Mouse (Mus musculus) ES-CJ7 (cell line): ENCODE data around the gene Fan1.

ENCODE experiments used
- DNase-seq: peaks from one replicate; pipeline ENCODE4 v3.0.0; 2011; ENCODE audit warnings: low read depth, low spot score

Gene Fan1

DNA sequence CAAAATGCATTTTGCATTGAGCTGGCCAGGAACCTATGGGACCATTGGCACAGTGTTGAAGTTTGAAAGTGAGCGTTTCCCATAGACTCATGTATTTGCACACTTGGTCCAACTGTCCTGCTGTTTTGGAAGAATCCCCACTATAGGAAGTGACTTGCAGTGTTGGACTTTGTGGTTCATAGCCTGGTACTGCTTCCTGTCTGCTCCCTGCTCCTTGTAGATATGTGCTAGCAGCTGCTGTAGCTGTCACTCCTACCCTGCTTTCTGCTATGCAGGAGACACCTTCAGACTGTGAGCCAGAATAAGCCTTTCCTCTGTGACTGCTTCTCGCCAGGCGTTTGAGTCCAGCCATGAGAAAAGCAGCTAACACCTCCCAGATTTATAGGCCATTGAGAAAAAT, 42.6 kb downstream of the Fan1 start:
- DNase-seq: no peak

DNA sequence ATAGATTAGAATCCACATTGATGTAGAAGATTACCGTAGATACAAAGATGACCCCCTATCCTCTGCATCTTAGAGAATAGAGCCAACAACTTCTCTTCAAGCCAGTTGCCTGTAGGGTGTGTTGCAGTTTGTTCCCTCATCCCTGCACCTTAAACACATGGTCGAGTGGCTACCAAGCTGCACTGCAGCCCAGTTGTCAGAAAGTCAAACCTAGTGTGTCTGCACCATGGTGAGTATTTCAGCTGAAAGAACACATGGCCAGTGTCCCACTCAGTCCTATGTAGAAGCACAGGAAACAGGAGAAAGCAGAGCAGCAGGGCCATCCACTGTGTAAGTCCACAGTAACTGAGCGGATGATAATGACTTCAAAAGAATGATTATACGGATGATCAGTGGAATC, 46.4 kb downstream of the Fan1 start:
- peak; percentile 35 for DNase-seq

DNA sequence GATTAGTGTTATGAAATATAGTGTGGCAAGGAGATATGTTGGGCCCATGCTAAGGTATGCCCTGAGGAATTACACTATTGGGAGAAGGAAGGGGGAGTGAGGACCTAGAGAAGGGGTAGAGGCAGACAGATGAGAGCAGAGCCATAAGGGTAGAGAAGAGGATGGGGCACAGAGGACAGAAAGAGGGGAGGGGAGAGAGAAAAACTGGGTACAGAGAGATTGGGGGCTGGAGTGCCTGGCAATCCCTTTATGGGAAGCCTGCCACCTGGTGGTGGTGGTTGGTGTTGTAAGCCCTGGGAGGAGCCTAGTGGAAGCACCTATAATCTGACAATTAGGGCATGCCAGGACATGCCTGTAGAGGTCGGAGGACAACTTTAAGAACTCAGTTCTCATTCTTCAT, 47.0 kb downstream of the Fan1 start:
- peak; percentile 86 for DNase-seq

DNA sequence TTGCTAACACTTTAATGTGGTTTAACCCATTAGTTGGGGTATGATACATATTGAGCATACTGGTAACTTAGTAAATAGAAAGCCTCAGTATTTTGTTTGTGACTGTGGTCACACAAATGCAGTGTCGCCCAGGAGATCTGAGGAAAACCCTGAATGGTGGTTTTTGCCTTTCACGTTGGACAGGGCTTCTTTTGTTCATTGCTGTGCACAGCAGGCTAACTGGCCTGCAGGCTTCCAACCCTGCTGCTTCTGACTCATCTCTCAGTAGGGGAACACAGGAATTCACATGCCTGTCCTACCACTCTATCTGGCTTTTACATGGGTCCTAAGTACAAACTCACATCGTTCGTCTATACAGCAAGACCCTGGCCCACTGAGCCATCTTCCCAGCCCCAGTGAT, 52.2 kb downstream of the Fan1 start:
- DNase-seq: no peak

DNA sequence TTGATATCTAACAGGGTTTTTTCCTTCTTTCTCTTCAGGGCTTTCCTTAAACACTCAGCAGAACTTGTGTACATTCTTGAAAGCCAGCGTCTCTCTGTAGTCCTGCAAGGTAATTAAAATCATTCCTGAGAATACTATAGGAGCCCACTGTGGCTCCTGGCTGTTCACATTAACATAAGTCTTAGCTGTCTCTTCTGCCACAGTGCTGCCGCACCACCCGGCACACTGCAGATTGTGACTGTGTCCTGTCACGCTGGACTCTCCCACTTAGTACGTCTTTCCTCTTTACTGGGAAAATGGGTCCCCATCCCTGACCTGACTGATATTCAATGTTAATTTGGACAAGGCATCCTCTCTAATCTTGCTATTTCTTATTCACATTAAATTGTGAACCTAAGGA, 52.8 kb downstream of the Fan1 start:
- DNase-seq: no peak

DNA sequence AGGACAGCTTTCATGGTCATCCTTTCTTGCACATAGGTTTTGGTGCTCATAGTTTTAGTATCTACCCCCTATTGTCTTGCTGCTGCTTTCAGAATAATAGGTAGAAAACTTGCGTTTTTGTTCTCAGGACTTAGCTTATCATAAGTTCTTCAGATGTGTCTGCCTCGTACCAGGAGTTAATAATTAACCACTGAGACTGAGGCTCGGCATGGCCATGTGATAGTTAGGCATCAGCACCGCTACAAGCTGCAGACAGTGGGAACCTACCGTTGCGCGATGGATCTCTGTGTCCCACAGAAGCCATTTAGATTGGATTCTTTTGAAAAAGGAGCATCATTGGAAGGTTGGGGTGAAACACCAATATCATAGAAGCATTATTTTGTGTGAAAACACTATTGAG, 61.1 kb downstream of the Fan1 start:
- no peak for DNase-seq

DNA sequence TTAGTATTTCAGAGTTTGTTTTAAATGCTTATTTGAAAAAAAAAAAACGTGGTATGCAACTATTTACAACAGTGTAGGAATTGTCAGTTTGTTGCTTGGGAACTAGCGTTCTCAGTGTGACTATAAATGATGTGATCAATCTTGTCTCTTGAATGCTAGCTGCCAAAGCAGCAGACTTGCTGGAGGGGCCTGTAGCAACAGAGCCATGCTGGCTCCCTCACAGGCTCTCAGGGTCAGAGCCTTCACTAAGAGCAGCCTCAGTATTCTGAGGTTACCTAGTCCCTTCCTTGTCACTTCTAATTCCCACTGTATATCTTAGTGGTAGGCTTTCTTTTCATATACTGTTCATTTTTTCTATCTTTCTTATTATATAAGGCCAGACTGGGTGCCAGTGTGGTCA, 63.1 kb downstream of the Fan1 start:
- DNase-seq: no peak

DNA sequence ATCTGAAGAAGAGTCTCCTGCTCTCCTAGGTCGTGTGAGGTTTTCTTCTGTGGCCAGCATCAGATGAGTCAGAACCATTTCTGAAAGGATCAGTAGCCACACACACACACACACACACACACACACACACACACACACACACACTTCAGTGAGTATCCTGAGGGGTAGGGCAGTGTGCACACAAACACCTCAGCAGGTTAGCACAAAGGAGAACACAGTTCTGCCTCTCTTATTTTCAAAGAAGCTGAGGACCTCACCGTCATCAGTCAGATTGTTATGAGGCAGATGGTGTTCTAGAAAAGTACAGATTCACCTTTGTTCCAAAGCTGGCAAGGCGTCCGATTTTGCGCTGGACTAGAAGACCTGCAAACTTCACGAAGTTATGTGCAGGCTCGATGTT, 63.7 kb downstream of the Fan1 start:
- DNase-seq: no peak
